Mouse (Mus musculus) urinary bladder, postnatal 4 days (tissue): Measurements from ENCODE around the gene Chd2.

Experiments used
- DNase-seq, 2 experiments: peaks; one replicate each; pipeline ENCODE4 v3.0.0; 2021 to 2022; ENCODE audit warnings: low spot score in 2 of 2

Gene Chd2

DNA sequence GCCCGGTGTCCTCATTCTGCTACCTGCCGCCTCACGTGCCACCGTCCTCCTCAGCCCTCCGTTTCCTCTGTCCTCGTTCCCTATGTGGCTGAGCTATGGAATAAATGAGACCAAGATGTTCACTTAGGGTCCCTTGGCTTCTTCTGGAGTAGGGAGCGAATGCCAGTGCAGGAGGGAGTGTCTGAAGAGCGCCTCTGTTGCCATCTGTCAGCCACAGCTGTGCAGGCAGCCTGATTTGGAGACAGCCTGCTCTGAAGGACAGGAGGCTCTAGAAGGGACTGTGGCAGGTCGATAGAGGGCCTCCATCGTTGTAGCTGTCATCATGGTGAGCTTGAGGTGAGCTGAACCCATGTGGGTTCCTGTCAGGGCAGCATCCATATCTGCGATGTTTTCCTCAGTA lies 136.1 kb downstream of the Chd2 start:
- DNase-seq, result no peak

DNA sequence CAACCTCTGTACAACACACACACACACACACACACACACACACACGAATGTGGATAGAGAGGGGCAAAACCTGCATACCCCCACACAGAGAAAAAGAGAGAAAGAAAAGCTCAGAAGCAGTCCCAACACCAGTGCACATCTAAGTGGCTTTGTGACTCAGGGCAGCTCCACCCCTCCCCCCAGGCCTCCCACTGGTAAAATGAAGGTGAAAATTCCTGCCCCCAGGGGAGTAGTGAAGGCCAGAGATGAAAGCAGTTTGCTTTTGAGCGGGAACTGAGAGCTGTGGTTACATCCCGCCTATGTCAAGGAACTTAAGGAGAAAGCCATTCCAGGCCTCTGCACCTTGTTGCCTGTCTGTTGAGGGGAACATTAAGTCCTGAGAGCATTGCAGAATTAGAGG lies 138.1 kb downstream of the Chd2 start:
- DNase-seq, result no peak

DNA sequence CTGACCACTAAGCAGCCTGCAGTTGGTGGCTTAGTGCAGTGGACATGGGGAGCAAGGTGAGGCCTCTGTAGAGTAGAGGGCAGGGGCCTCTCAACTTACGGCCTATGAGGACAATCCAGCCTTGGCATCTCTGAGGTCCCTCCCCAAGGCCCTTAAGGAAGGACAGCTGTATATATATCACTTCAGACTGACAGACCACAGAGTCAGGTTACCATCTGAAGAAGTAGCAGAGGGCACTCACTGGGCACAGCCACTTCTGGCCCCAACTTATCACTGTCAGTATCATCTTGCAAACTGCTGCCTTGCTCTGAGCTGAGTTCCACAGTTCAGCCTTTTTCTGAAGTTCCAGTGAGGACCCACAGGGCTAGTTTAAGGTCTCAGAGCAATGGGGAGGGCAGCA lies 139.0 kb downstream of the Chd2 start:
- no peak for DNase-seq

DNA sequence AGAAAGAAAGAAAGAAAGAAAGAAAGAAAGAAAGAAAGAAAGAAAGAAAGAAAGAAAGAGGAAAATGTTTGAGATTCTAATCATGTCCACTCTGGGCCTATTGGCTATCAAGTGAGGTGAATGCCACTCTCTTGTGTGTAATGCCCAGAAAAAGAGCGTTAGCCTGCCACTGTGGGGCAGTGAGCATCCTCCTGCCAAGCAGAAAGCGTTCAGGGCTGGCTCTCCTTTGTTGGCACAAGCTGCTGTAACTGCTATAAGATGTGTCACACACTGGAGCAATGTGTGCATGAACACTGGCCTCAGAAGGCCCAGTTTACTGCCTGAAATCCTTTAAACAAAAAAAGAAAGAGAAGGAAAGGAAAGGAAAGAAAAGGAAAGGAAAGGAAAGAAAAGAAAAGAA lies 139.5 kb downstream of the Chd2 start:
- no peak for DNase-seq

DNA sequence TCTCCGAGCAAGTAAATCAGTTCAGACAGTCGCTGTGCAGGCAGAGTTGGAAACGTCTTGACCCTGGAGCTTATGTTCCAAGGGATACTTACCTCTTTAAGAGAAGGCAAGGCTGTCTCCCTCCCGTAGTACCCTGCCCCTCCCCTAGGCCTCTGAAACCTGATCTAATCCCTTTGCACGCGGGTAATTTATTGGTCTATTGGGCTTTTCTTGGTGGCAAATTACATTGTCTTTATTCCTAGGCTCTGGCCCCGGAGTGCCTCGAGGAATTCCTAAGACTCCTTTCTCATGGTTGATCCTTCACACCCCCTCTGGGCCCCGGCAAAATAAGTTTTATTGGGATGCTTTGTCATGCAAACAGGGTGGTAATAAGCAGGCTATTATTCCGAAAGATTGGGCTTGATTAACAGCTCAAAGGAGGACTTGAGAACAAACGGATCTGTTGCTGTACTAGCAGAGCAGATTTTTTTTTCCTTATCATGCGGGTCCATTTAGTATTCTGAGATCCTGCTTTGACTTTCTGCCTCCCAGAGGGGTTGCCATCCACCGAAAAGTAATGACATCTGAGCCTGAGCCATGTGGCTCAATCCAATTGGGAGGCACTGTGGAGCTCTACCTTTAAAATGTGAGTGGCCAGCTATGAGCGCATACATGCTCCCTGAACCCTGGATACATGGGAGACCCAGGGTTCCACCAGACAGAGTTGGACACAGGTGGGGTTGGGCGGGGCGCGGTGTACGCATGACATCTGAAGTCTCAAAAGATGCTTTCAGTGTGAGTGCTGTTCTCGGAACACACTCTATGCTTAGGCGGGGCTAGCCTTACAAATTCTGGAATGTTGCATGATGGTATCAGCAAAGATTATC lies 141.3 kb downstream of the Chd2 start:
- DNase-seq, result no peak

DNA sequence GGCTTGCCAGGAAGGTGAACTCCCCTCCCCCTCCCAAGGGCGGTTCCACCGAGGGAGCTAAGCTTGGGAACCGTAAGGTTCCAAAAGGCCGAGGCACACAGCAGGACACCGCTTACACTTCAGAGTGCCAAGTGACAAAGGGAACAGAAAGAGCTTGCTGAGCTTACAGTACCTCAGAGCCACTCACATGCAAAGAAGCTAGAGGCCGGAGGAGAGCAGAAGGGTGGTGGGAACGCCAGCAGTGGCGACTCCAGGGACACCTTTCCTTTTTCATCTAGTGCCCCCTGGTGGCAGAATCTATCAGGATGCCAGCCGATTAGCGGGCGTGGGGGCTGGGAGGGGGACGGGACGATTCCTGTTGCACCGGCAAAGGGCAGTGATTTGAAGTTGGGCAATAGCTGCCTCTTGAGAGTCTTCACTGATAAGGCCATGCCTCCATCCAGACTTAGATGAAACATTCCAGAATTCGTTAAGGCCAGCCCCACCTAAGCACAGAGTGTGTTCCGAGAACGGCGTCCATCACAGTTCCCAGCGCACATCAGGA lies 142.1 kb downstream of the Chd2 start:
- DNase-seq, result peak in 1 of 2 experiments; percentile 82

DNA sequence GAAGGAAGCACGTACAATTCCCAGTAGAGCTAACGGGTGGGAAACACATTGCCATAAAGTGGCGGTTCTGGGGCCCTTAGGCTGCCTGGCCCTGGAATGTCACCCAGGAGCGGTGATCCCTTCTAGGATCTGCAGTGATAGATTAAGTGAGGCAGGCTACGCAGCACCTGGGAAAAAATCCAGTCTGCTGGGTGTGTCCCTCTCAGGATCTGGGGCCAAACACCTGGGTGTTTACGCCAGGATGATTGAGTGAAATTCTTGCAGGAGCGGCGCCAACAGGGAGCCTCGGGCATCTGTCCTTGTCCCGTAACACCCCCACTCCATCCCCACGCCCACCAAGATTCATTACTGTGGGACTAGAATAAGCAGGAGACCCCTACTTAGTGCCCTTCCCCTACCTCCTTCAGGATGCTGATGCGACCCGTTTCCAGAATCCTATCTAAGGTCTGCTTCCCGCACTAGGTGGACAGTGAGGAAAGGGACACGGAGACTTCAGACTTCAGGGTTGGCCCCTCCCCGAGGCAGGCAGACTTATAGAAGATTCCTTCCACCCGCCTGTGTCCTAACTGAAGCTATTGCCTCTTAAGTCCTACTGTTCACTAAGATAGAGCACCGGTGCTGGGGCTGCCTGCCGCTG lies 142.7 kb downstream of the Chd2 start:
- DNase-seq, result no peak

DNA sequence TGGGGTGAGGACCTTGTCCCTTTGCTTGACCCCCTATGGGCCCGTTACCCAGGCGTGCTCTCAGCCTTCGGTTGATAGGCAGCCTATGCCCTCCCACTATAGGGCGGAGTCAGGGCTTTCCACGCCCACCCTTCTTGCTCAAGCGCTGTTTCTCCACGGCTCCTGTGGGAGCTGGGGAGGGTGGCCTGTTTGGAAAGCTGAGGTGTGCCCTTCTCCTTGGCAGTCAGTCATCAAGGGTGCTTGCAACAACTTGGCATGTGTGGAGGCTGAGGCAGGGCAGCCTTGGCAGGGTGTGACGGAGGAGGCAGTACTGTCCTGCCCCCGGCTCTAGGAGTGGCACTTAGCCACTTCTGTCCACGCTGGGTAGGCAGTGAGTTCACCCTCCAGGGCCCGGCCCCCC lies 143.3 kb downstream of the Chd2 start:
- no peak for DNase-seq

DNA sequence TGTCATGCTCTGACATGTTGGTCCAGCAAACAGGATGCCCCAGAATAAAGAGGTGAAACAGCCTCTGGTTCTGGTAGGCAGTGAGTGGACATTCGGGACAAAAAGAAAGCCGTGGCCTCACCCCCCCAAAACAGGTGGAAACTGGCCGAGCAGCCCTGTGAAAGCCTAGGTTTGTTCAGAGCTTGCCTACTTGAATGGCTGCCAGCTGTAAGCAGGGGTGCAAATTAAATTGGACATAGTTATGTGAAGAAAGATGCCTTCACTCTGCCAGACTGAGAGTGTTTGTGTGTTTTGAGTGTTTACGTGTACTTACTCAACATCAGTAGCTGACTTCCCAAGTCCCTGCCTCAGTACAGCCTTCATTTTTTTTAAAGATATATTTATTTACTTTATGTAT lies 147.6 kb downstream of the Chd2 start:
- peak in 1 of 2 experiments; percentile 58 for DNase-seq

DNA sequence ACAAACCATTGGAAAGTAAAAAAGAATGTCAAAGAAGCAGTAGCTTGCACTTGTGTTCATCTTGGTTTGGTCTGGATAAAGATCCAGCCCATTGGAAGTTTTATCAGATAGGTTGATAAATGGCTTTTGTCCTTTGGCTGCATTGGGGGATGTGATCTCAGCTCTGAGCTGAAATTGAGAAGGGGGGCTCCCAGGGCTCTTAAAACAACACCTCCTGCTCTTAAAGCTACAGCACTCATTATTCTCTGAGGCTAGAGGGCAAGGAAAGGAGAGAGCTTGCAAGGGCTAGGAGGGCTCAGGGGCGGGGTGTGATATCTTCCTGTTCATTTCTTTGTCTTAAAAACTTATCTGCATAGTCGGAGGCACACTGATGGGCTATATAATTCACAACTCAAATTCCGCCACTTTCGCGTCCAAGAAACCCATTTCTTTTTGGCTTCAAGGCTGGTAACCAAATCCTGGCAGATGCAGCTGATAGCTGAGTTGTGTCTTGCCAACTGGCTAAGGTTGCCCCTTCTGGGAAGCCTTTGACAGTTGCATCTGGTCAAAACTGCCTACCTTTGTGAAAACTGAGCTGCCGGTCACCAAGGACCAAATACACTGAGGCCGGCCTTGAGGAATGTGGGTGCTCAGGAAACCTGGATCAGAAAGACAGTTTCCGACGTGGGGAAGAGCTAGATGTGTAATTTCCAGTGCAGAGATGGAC lies 148.2 kb downstream of the Chd2 start:
- peak in 1 of 2 experiments; percentile 51 for DNase-seq

DNA sequence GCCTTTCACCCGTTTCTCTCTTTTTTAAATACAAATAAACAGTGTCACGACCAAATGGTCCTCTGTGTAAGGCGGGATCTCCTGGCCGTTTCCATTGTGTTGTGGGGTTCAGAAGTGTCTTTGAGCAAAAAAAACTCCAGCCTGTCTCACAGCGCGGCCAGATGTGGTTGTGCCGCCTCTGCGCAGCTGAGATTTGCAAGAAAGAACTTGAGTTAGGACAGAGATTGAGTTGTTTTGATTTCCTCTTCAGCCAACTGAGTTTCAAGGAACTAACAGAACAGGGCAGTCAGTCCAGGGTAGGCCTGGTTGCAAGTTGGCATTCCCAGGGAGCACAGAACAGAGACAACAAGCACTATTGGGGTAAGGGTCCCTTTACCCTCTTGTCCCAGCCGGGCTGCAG lies 149.3 kb downstream of the Chd2 start:
- no peak for DNase-seq

DNA sequence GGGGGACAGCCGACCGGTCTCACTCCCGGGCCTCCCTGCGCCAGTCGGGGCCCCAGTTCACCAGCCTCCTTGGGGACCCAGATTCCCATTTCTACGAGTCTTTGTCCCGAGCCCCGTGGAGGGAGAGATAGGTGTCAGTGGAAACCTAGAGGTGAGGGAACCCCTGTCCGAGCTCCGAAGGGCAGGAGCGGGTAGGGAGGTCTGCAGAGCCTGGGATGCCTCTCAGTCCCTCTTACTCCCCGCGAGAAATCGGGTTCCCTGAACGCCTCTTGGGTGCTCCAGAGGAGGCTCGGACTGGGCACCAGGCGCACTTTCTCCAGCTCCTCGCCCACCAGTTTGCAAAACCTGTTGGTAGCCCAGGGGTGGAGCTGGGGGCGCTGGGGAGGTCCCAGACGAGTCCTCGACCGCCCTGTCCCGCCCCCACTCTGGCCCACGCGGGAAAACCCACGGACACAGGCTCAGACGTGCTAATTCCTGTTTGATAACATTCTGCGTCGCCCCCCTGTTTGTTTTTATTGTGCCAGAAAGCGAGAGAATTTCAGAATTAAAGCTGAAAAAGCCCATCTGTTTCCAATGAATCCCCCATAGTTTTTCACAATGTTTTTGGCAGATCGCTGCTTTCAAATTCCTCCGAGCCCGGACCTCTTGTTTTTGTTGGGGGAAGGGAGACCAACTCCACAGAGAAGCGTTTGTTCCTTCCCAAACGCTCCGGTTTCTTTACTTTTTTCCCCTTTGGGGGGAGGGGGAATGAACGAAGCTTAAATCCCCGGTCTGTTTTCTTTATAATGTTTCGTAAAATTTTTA lies 149.9 kb downstream of the Chd2 start:
- peak in 1 of 2 experiments; percentile 54 for DNase-seq

DNA sequence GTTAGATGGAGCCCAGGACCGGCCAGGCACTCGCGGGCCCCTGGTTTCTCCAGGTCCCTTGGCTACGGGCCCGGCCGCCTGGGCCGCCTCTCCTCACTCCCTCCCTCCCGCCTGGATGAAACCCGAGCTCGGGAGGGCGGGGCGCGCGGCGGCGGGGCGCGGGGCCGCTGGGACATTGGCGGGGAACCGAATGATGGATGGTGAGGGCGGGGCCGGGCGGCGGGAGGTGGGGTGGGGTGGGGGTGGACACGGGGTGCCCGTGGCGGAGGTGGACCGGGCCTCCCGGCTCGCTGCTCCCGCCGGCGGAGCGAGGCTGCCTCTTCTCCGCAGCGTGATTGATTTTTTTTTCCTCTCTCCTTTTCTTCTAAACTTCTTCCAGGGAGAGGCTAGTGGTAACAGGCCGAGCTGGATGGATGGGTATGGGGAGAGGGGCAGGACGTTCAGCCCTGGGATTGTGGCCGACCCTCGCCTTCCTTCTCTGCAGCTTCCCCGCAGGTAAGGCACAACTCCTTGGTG lies 150.6 kb downstream of the Chd2 start:
- DNase-seq, result peak; percentile 91 to 92

DNA sequence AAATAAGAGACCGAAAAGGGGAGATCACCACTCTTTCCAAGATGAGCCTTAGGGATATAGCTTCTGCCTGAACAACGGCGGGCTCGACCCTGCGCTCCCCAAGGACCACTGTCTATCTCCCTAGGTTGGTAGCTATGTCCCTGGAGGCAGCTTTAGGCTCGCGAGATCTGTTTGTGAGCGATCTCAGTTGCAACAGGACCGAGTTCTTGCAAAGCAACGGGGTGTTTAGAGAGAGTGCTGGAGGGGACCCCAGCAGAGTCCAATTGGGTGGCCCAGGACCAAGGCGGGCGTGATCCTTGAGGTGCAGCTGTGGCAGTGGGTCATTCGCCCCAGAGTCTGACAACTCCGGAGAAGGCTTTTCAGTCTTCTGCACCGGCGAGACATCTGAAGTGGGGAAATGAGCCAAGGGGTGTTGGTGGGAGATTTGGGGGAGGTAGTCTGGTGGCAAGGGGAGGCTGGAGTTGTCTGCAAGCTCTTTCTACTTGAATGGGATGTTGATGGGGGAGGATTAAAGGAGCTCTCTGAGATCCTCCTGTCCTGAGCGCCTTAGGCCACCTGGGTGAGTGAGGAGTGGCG lies 151.1 kb downstream of the Chd2 start:
- no peak for DNase-seq

DNA sequence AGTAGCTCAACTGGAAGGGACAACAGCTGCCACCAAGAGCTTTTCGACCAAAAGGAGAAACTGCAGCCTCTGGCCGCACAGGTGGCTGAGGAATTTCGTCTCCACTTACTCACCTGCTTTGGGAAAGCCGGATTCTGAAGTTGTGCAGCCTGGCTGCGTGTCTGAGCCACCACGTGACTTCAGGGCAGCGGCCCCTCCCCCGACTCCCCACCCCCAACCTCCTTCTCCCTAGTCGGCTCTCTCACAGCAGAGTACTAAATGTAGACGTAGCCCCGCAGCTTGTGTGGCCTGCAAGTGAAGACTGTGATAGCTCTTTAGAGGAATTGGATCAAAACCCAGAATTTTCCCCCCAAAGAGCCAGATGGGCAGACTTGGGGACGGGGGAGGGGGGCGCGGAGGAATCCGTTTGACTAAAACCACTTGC lies 151.7 kb downstream of the Chd2 start:
- DNase-seq, result no peak

DNA sequence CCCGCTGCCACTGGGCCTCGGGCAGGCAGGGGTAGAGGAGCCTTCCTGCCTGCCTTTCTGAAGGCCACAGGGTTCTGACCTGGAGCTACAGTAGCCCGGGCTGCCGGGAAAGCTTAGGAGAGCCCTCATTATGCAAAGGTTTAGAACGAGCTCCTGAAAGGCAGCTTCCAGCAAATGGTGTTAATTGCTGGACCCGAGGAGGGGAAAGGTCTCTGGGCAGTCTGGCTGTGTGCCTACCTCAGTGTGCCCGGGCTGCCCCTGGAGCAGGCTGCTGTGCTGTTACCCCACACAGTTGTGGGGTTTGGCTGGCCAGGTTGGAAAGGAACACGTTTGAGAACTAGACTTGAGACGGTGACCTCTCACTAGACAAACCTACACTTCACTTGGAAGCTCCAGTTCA lies 152.2 kb downstream of the Chd2 start:
- DNase-seq, result no peak

DNA sequence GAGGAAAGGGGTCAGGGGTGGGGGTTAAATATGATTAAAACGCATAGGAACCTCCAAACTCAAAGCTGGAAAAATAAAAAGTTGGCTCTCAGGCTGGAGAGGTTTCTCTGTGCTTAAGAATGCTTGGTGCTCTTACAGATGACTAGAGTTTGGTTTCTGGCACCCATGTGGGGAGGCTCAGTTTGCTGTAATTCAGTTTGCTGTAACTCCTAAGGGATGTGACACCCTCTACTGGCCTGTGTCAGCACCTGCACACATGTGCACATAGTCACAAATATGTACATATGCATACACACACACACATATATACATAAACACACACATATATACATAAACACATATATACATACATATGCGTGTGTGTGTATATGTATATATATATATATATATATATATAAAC lies 152.8 kb downstream of the Chd2 start:
- DNase-seq, result no peak

DNA sequence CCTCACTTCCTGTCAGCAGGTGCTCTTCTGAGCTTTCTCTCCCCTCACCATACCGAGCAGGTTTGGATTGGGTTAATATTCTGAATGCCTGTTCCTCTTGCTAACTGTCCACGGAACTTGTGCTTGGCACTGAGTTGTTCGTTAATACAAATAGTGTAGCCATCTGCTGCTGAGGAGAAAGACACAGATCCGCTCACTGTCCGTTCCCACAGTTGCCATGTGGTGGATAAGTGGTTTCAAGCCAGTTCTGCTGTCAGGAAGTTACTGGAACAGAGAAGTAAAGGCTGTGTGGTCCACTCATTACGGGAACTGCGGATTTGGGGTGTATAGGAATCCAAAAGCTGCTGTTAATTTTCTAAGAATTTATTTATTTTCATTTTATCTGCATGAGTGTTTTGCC lies 158.8 kb downstream of the Chd2 start:
- no peak for DNase-seq

DNA sequence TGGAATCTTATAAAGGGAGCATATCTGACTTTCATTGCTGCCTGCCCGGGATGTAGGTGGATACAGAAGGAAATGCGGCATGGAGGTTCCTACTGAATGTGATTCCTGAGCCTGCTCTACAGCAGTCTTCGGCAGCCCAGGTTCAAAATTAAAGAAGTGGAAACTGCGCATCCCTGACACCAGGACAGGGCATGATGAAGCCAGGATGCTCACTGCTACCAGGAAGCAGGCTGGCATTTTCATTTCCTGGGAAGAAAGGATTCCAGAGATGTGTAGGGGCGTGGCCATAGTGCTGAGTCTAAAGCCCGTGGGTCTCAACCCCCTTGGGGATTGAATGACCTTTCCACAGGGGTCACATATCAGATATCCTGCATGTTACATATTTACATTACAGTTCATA lies 163.6 kb downstream of the Chd2 start:
- DNase-seq, result no peak

DNA sequence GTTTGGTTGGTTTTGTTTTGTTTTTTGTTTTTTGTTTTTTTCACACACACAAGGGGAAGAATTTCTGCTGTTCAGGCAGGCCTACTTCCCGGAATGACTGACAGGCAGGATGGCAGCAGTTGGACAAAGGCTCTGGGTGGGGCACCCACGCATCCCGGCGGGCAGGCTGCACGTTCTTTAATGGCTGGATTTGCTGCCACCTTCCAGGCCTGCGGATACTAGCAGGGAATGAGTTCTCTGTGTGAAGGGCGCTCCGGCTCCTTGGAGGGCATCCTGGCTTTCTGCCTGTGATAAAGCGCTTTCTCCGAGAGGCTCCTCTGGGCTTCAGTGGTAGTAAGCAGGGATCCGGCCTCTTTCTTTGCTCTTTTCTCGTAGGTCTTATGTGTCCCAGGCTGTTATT lies 164.3 kb downstream of the Chd2 start:
- DNase-seq, result no peak
